Mouse (Mus musculus) cerebellum, adult 2 months (tissue): ENCODE measurements around the gene Ube2f.

Experiments
- CTCF ChIP-seq: fragments of 200-500 bp; IDR thresholded peaks from 2 replicates; pipeline ENCODE4 v1.5.1; 2011; ENCODE audit warnings: low read depth, mild to moderate bottlenecking, control low read depth, low read length, moderate library complexity, borderline replicate concordance; ENCODE audit not compliant: insufficient read depth
- POLR2A ChIP-seq: fragments of 200-500 bp; IDR thresholded peaks from 2 replicates; pipeline ENCODE4 v1.6.1; 2011; ENCODE audit warnings: low read length, control low read depth, borderline replicate concordance; ENCODE audit not compliant: insufficient read depth

GRCm38 (mm10) chr1:91241249-91241648 lies 8.9 kb upstream of the Ube2f start:
- no peak for TF ChIP-seq CTCF
- no peak for TF ChIP-seq POLR2A
